Mouse (Mus musculus): ENCODE measurements around the gene Hist1h1b. TPM values are rescaled to one million over a fixed set of nuclear protein-coding genes. Genes with fewer than 3 reads are reported as not detected.
"Not testable (repeated sequence)": the region's sequence is repeated elsewhere in the genome, so short reads cannot be mapped to it uniquely, and the experiment has no call there.

Hist1h1b gene
- total RNA-seq, 1 experiment from 2014 or later = 73.0 TPM

DNA sequence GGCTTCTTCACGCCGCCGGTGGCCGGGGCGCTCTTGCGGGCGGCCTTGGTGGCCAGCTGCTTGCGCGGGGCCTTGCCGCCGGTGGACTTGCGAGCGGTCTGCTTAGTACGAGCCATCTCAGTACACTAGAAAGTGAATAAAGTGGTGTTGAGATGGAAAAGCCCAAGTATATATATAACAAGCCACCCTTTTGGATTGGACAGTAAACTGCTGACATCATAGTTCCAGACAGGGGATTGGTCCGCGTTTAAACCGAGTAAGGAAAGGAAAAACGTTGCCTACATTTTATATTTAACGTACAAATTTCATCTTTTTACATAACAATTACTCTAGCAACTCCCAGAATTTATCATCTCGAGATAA, 2.8 kb upstream of the Hist1h1b start, which contains the start of gene Hist1h3i:
Gene Hist1h3i (minus strand): TSS at position 116 of the 363 bp plus-strand sequence.
- peak; percentile 56 for ATAC-seq (ENCODE audit: extremely low read depth, insufficient number of reproducible peaks, low FRiP score, poor library complexity, severe bottlenecking)

DNA sequence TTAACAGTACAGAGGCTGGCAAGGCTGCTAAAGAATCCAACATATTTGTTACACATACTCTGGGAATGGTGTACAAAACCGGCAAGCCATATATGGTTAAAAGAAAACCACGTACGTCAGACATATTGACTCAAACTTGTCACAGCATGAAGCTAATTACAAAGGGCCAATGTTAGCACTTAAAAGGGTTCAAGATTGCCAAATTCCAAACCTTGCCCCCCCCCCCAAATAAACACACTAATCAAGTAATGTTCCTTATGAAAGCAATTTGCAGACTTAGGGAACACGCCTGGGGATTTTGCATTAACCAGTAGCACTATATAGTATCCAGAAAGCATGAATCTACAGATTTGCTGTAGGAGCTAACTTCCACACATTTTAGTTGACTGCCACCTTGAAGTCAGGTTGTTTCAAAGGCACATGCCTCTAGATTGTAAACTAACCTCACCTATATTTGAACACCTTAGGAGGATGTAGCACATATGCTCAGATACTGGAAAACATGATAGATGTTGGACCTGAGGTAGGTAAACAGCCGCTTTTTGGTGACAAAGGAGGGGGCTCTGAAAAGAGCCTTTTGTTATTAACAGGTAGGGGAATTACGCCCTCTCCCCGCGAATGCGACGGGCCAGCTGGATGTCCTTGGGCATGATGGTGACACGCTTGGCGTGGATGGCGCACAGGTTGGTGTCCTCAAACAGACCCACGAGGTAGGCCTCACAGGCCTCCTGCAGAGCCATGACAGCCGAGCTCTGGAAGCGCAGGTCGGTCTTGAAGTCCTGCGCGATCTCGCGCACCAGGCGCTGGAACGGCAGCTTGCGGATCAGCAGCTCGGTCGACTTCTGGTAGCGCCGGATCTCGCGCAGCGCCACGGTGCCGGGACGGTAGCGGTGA, 2.2 kb upstream of the Hist1h1b start:
- ATAC-seq (ENCODE audit: extremely low read depth, insufficient number of reproducible peaks, low FRiP score, poor library complexity, severe bottlenecking) = not testable (repeated sequence)

DNA sequence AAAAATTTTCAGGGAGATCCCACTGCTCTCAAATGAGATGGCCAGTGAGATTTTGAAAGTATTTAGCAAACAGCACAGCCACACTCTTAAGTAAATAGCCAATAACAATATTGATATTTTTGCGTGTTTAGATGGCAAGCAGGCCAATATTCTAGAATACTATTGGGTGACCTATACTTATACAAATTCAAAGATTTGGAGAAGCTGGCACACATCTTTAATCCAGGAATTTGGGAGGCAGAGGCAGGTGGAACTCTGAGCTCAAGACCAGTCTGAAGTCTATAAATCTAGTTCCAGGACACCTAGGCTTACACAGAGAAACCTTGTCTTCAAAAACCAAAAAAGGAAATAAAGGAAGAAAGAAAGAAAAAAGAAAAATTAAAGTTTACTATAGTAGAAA, 1.2 kb upstream of the Hist1h1b start:
- no peak for ATAC-seq (ENCODE audit: extremely low read depth, insufficient number of reproducible peaks, low FRiP score, poor library complexity, severe bottlenecking)

DNA sequence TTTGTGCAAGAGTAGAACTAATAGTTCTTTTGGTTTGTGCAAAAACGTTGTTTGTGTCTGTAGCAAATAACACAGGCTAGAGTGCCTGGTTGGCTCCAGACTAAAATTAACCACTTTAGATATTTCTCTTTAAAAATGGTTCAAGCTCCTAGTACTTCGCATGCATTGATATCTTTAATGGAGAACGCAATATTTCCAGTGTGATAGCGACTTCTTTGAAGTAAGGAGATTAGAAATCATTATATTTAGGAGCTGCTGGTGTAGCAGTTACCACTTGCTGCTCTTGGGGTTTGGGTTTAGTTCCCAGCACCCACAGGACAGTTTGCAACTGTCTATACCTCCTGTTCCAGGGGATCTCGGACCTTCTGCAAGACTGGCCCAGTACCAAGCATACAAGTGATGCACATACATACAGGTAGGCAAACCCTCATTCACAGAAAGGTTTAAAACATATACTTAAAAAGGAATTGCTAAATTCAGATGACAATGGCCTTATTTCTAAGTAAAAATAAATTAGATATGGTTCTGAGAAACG, 663 bp upstream of the Hist1h1b start:
- no peak for ATAC-seq (ENCODE audit: extremely low read depth, insufficient number of reproducible peaks, low FRiP score, poor library complexity, severe bottlenecking)

DNA sequence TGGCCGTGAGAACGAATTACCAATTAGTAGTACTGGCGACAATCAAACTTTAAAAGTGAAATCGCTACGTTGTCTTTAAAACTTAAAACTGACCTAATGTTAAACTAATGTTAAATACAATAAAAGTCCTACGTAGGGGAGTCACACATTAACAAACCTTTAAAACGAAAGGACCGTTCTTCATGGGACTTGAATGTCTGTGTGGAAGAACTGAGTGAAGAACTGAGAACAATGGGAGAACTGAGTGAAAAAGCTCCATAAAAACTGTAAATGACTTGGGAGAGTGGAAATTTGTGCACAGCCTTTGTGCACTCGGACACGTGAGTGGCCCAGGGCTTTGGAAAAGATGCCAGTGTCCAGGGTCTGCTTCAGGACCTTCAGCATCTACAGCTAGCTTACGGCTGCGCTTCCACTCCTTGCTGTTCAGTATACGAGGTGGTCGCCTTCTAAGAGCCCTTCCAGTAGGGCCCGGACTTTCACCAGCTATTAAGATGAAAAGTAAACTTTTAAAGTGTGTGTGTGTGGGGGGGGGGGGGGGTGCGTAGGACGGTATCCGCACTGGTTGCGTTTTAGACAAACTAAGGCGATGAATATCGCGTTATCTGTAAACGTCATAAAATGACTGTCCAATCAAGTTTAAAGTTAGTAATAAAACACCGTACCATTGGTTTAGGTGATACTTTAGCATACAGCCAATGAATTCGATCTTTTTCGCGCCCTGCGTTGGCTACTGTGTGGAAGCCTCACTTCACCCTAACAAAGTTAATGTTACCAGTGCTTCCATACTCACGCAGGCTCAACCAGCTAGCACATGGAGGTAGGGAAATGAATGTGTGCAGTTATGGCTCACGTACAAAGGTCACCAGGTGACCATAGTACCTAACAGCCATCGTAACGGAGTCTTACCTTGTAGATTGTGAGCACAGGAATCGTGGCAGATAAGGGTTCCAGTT, 1.3 kb downstream of the Hist1h1b start:
- peak; percentile 89 for ATAC-seq (ENCODE audit: extremely low read depth, insufficient number of reproducible peaks, low FRiP score, poor library complexity, severe bottlenecking)

DNA sequence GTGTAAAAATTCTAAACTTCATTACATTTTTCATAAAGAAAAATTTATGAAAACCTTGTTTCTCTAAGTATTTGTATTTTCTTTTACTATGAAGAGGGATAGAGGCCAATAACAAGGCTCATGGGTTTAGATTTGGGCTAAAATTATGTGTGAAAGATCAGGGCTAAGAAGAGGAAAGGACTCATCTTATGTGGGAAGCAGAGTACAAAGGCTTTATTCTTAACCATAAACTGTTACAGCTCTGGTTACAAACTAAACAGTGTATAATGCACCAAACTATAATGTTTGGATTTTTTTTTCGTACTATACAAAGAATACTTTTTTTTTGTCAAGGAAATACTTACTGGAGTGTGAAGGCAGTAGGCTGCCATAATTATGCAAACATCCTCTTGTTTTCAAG, 24.7 kb downstream of the Hist1h1b start:
- ATAC-seq (ENCODE audit: extremely low read depth, insufficient number of reproducible peaks, low FRiP score, poor library complexity, severe bottlenecking) = no peak

DNA sequence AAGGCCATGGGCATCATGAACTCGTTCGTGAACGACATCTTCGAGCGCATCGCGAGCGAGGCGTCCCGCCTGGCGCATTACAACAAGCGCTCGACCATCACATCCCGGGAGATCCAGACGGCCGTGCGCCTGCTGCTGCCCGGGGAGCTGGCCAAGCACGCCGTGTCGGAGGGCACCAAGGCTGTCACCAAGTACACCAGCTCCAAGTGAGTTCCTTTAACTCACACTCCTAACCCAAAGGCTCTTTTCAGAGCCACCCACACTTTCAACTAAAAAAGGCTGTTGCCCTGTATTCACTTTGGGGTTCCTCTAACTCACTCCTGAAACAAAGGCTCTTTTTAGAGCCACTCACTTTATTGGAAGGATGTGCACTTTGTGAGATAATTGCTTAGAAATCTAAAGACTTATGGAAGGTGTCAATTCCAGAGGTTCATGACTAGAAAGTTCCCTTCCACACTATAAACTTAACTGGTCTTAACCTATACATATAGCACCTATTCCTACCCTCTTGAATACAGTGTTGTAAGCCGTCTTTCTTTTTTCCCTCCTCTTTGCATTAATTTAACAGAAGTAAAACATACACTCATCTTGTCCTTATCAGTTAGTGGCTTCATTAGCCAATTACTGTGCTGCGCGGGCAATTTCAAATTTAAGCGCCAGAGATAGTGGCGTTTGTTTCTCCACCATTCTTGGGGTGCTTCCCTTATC, 26.0 kb downstream of the Hist1h1b start:
- not testable (repeated sequence) for ATAC-seq (ENCODE audit: extremely low read depth, insufficient number of reproducible peaks, low FRiP score, poor library complexity, severe bottlenecking)

DNA sequence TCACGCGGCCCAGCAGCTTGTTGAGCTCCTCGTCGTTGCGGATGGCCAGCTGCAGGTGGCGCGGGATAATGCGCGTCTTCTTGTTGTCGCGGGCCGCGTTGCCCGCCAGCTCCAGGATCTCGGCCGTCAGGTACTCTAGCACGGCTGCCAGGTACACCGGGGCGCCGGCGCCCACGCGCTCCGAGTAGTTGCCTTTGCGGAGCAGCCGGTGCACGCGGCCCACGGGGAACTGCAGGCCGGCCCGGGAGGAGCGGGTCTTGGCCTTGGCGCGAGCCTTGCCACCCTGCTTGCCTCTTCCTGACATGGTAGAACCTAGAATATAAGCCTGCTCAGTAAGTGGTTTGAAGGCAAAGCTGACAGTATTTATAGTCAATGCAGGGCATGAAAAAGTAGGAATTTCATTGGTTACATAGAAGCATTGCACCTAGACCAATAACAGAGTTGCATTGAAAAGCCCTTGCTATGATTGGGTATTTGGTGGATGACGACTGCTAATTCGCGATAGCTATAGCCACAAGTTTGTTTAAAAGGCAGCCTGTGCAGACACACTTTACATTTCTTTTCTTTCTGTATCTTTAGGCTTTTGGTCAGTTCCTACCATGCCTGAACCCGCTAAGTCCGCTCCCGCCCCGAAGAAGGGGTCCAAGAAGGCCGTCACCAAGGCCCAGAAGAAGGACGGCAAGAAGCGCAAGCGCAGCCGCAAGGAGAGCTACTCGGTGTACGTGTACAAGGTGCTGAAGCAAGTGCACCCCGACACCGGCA, 26.7 kb downstream of the Hist1h1b start, which contains the start of the genes Hist1h2ak and Hist1h2bn:
Gene Hist1h2ak (minus strand): TSS at position 304 of the 762 bp plus-strand sequence.
Gene Hist1h2bn (plus strand): TSS at position 600 of the 762 bp plus-strand sequence.
- ATAC-seq (ENCODE audit: extremely low read depth, insufficient number of reproducible peaks, low FRiP score, poor library complexity, severe bottlenecking) = peak; percentile 95

DNA sequence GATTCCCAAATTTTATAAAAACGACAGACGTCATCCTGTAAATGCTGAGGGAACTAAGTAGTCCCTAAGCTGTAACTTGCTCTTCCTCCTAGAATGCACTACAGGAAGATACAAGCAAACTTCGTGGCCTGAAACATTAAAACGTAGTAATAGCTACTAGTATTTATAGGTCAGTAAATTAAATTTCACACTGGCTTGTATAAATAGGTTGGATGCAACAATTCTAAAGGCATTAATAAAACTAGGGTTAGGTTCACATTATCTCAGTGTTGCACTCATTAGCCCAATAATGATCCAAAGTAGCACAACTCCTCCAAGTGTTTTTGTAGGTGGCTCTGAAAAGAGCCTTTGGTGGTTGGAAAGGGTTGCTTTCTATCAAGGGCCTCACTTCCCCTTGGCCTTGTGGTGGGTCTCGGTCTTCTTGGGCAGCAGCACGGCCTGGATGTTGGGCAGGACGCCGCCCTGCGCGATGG, 27.3 kb downstream of the Hist1h1b start:
- ATAC-seq (ENCODE audit: extremely low read depth, insufficient number of reproducible peaks, low FRiP score, poor library complexity, severe bottlenecking) = no peak

DNA sequence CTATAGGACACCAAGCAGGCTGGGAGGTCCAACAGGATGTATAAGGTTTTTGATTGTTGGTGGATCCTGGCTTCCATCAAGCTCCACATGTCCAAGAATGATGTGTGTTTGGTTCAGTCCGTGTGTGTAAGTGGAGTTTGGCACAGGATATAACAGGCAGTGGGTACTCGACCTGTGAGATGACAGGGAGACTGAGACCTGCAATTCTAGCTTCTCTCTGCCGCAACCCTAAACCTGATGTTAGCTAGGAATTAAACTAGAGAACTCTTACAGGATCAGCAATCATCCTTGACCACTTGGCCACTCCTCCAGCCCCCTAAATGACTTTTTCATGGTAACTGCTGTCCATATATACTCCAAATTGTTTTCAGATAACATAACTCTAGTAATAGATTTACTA, 28.1 kb downstream of the Hist1h1b start:
- no peak for ATAC-seq (ENCODE audit: extremely low read depth, insufficient number of reproducible peaks, low FRiP score, poor library complexity, severe bottlenecking)

DNA sequence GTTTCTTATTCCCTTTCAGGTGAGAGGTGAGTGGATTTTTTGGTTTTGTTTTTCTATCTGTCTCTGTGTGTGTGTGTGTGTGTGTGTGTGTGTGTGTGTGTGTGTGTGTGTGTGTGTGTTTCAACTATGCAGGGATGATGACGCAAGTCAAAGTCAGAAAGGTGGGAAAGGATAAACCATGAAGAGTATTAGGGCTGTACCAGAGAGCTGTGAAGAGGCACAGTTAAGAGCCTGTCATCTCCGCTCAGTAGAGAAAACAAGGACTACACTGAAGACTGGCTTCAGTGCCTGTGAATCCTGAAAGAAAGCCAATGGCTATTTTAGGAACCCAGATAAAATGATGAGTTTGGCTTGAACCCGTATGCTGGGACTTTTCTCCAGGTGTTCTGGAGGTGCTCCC, 28.6 kb downstream of the Hist1h1b start:
- no peak for ATAC-seq (ENCODE audit: extremely low read depth, insufficient number of reproducible peaks, low FRiP score, poor library complexity, severe bottlenecking)

DNA sequence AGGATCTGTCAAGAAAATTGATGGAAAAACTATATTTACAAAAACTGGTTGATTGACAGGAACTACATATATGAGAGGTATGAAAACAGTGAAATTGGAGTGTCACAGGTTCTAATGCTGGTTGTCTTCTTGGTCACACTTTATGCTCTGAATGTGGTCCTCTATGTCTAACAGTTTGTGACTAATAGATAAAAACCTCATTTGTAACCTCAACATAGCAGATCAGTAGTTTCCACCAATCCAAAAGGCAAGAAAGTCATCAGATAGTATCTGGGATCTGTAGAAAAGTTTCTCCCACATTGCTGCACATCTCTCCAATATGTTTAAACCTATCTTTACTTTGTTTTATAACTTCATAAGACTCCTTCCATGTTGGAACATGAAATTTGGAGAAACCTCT, 29.0 kb downstream of the Hist1h1b start:
- ATAC-seq (ENCODE audit: extremely low read depth, insufficient number of reproducible peaks, low FRiP score, poor library complexity, severe bottlenecking) = no peak

DNA sequence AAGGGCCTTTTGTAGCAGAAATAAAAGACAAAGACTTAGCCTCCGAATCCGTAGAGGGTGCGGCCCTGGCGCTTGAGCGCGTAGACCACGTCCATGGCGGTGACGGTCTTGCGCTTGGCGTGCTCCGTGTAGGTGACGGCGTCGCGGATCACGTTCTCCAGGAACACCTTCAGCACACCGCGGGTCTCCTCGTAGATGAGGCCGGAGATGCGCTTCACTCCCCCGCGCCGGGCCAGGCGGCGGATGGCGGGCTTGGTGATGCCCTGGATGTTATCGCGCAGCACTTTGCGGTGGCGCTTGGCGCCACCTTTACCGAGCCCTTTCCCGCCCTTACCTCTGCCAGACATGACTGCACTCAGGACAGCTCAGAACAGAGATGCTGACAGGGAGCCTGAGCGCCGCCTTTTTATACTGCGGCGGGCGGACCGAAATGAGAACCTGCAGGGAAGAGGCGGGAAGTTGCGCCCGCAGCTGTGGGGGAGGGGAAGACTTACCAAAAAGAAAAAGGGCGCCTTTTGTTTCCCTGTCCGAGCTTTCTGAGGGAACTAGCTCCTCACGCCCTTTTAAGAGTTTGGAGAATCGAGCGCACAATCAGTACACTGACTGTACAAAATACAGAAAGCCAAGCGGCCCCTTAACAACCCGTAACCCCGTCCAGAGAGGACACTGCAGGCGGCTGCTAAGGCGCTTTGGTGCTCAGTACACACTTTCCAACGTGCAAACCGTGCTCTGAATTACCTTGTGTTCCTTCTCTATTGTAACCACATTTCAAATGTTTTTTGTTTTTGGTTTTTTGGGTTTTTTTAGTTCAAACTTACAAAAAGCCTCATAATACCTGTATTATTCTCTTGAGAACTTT, 30.0 kb downstream of the Hist1h1b start, which contains the start of gene Hist1h4k:
Gene Hist1h4k (minus strand): TSS at position 347 of the 859 bp plus-strand sequence.
- peak; percentile 56 for ATAC-seq (ENCODE audit: extremely low read depth, insufficient number of reproducible peaks, low FRiP score, poor library complexity, severe bottlenecking)

DNA sequence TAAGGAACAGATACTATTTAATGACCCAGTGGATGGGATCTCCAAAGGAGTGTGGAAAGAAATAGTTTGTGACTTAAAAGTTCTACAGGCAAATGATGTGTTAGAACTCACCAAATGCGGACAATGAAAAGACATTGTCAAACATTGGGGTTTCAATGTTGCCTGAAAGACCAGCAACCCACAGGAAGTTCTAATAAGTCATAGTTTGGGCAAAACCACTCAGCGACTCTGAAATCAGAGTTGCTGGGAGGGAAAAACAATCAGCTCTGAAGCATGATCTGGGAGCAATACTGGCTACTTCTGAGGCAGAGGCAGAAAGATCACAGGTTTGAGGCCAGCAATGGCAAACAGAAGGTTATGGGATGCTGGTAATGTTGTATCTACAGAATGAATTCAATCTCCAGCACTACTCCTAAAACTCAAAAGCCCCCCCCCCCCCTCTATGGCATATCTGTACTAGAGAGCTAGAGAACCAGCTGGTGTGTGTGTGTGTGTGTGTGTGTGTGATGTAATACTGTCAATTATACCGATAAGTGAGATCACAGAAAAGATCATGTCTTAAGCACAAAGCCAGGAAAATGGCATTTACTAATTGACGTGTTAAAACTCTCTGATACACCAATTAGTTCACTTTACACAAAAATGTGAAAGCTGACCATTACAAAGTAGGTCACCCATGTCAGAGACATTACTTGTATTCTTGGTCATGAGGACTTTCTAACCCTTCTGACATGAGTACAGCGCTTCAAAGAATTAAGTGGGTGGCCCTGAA, 30.9 kb downstream of the Hist1h1b start:
- no peak for ATAC-seq (ENCODE audit: extremely low read depth, insufficient number of reproducible peaks, low FRiP score, poor library complexity, severe bottlenecking)

DNA sequence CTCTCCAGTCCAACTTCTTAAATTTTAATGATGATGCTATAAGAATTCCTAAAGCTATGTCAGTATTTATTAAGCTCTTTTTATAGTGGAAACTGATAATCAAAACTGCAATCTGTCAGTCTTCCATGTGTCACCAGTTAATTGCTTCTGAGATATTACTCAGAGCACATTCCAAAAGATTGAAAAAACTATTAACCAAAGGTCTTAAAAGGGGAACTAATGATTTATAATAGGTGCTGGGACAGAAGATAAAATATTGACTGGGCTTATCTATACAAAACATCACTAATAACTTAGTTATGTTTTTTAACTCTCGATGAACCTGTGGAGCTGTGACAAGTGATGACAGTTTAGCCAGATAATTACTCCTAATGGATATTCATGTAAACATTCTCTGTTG, 35.4 kb downstream of the Hist1h1b start:
- ATAC-seq (ENCODE audit: extremely low read depth, insufficient number of reproducible peaks, low FRiP score, poor library complexity, severe bottlenecking) = no peak
